ENCODE assay signal across 24 mouse cellular contexts in genomic region chr10:121401005-121401404, GRCm38 (mm10). TPM values are rescaled to one million over a fixed set of nuclear protein-coding genes. Genes with fewer than 3 reads are reported as not detected.
DNase-seq lines count a peak whose midpoint lies in the region; ATAC-seq and TF ChIP-seq lines count a peak whose summit lies in the region.
"Had no signal": no experiment of that assay in that cellular context is flagged by ENCODE, and none has a peak within 500 bp of the region (broad histone marks: within the 10 kb centered on the region; RNA-seq: fewer than 3 reads in every experiment).

No protein-coding gene starts in this region.

- H3K36me3 ChIP-seq in heart, embryonic 14.5 days (ENCODE audit: control insufficient read depth, insufficient read depth, low read length): peaks cover 7% of the 10 kb centered on the region
- peaks cover 6% of the 10 kb centered on the region; the same call in 1 of the 2 replicates for H3K36me3 ChIP-seq in heart, embryonic 12.5 days
- peaks cover 6% of the 10 kb centered on the region for H3K36me3 ChIP-seq in liver, embryonic 12.5 days
- peaks cover 6% of the 10 kb centered on the region; the same call in 1 of the 2 replicates for H3K36me3 ChIP-seq in liver, postnatal 0 days (replicated peaks; ENCODE audit: insufficient read depth, low read length)

- TF ChIP-seq POLR2A in lung, adult 2 months (IDR thresholded peaks at IDR 0.05; ENCODE audit: borderline replicate concordance, extremely low read depth, low read depth, low read length): no peak

- DNase-seq in liver: no peak
- DNase-seq in lung, postnatal 10 days: peak; percentile 54
- no peak for DNase-seq in lung, adult 2 months
- DNase-seq in liver, postnatal 0 days: no peak
- DNase-seq: adrenal gland, postnatal 14 days; cerebellum, adult 11-12 months; cerebellum, adult 9-10 months; cerebellum, postnatal 25 days; forebrain, postnatal 0 days; gastrocnemius, adult 2 months; gastrocnemius, postnatal 25 days; heart, postnatal 10 days had no signal

- H3K9ac ChIP-seq in heart, embryonic 14.5 days (ENCODE audit: low read length): no peak overlapping the region
- no peak overlapping the region for H3K9ac ChIP-seq in heart, embryonic 12.5 days
- H3K9ac ChIP-seq in liver, embryonic 12.5 days: no peak overlapping the region
- H3K9ac ChIP-seq in liver, postnatal 0 days (replicated peaks): no peak overlapping the region
- H3K9ac ChIP-seq: forebrain, embryonic 13.5 days; forebrain, postnatal 0 days; hindbrain, embryonic 12.5 days had no signal

- H3K4me1 ChIP-seq in heart, embryonic 14.5 days (ENCODE audit: control insufficient read depth in 2 of 2, insufficient read depth in 2 of 2, low read length in 2 of 2): peaks cover under 1% of the 10 kb centered on the region in 2 experiments; a peak in 2 of 4 replicates
- peaks cover 7% of the 10 kb centered on the region for H3K4me1 ChIP-seq in heart, embryonic 12.5 days (replicated peaks)
- no peaks in the 10 kb centered on the region for H3K4me1 ChIP-seq in liver, embryonic 12.5 days
- H3K4me1 ChIP-seq in lung, adult 2 months (ENCODE audit: control insufficient read depth, insufficient read depth, low read length): no peaks in the 10 kb centered on the region
- no peaks in the 10 kb centered on the region for H3K4me1 ChIP-seq in liver, postnatal 0 days (ENCODE audit: insufficient read depth)
- H3K4me1 ChIP-seq: forebrain, embryonic 13.5 days; hindbrain, embryonic 12.5 days had no signal

- 68% methylated on average over 7 of the region's 7 CpGs for WGBS in heart, embryonic 14.5 days
- WGBS in heart, embryonic 12.5 days: 63% methylated on average over 7 of the region's 7 CpGs
- 55% methylated on average over 7 of the region's 7 CpGs for WGBS in liver, embryonic 12.5 days (ENCODE audit: insufficient replicate concordance)
- 45% methylated on average over 7 of the region's 7 CpGs for WGBS in lung, adult 2 months
- 65% methylated on average over 7 of the region's 7 CpGs for WGBS in liver, postnatal 0 days (ENCODE audit: insufficient replicate concordance)

- H3K4me3 ChIP-seq in heart, embryonic 14.5 days (ENCODE audit: control insufficient read depth in 1 of 2, insufficient read depth in 1 of 2, low read depth in 1 of 2, low read length in 2 of 2): no peak overlapping the region
- no peak overlapping the region for H3K4me3 ChIP-seq in heart, embryonic 12.5 days
- no peak overlapping the region for H3K4me3 ChIP-seq in liver, embryonic 12.5 days
- H3K4me3 ChIP-seq in lung, adult 2 months (replicated peaks; ENCODE audit: extremely low read depth, low read depth, low read length): no peak overlapping the region
- no peak overlapping the region for H3K4me3 ChIP-seq in liver, postnatal 0 days (ENCODE audit: low read depth, low read length)
- H3K4me3 ChIP-seq: embryonic facial prominence, embryonic 10.5 days; forebrain, embryonic 13.5 days; gastrocnemius, adult 2 months; heart, embryonic 10.5 days; hindbrain, embryonic 12.5 days had no signal

- TF ChIP-seq CTCF in lung, adult 2 months (IDR thresholded peaks at IDR 0.05; ENCODE audit: insufficient read depth, low read length): no peak
- TF ChIP-seq CTCF in liver, postnatal 0 days (IDR thresholded peaks at IDR 0.05; ENCODE audit: low read depth): no peak

- peak; percentile 60; the same call in 1 of the 2 replicates for ATAC-seq in heart, embryonic 14.5 days (ENCODE audit: insufficient number of reproducible peaks, insufficient read depth, low FRiP score, low read depth)
- no peak for ATAC-seq in heart, embryonic 12.5 days (ENCODE audit: insufficient number of reproducible peaks, low FRiP score)
- ATAC-seq in liver, embryonic 12.5 days: peak; percentile 18; the same call in 1 of the 2 replicates
- peak; percentile 17; the same call in 1 of the 2 replicates for ATAC-seq in liver, postnatal 0 days
- ATAC-seq: activated CD4-positive, CD25-positive, alpha-beta regulatory T cell, adult 4 months; forebrain, embryonic 13.5 days; forebrain, postnatal 0 days; hindbrain, embryonic 16.5 days; inflammation-experienced regulatory T-cells, adult 6 months; Patski had no signal

- H3K27me3 ChIP-seq in heart, embryonic 14.5 days (ENCODE audit: control insufficient read depth, insufficient read depth, low read length): no peaks in the 10 kb centered on the region
- no peaks in the 10 kb centered on the region for H3K27me3 ChIP-seq in heart, embryonic 12.5 days (replicated peaks)
- no peaks in the 10 kb centered on the region for H3K27me3 ChIP-seq in liver, embryonic 12.5 days (replicated peaks)
- H3K27me3 ChIP-seq in liver, postnatal 0 days (ENCODE audit: insufficient read depth, low read length): no peaks in the 10 kb centered on the region
- H3K27me3 ChIP-seq: CH12.LX; forebrain, embryonic 13.5 days; hindbrain, embryonic 12.5 days; Patski had no signal

- no peaks in the 10 kb centered on the region for H3K9me3 ChIP-seq in heart, embryonic 14.5 days (ENCODE audit: control insufficient read depth, low read length)
- no peaks in the 10 kb centered on the region for H3K9me3 ChIP-seq in heart, embryonic 12.5 days (replicated peaks)
- H3K9me3 ChIP-seq in liver, embryonic 12.5 days (replicated peaks): no peaks in the 10 kb centered on the region
- H3K9me3 ChIP-seq in liver, postnatal 0 days (ENCODE audit: low read length): no peaks in the 10 kb centered on the region
- H3K9me3 ChIP-seq: embryonic facial prominence, embryonic 10.5 days; forebrain, embryonic 13.5 days; heart, embryonic 10.5 days; hindbrain, embryonic 12.5 days had no signal

- no peak overlapping the region for H3K27ac ChIP-seq in heart, embryonic 14.5 days (replicated peaks in 1 of 2; ENCODE audit: control insufficient read depth in 1 of 2, insufficient read depth in 1 of 2, low read depth in 2 of 2, low read length in 2 of 2)
- H3K27ac ChIP-seq in heart, embryonic 12.5 days (ENCODE audit: poor library complexity, severe bottlenecking): no peak overlapping the region
- no peak overlapping the region for H3K27ac ChIP-seq in liver, embryonic 12.5 days
- no peak overlapping the region for H3K27ac ChIP-seq in liver, postnatal 0 days (ENCODE audit: low read depth)
- H3K27ac ChIP-seq: embryonic facial prominence, embryonic 10.5 days; forebrain, embryonic 13.5 days; gastrocnemius, adult 2 months; heart, embryonic 10.5 days; hindbrain, embryonic 12.5 days had no signal

- no peak overlapping the region for H3K4me2 ChIP-seq in heart, embryonic 14.5 days (ENCODE audit: low read length)
- no peak overlapping the region for H3K4me2 ChIP-seq in heart, embryonic 12.5 days
- no peak overlapping the region for H3K4me2 ChIP-seq in liver, embryonic 12.5 days
- no peak overlapping the region for H3K4me2 ChIP-seq in liver, postnatal 0 days (ENCODE audit: low read depth, low read length)
- H3K4me2 ChIP-seq: forebrain, embryonic 13.5 days; hindbrain, embryonic 12.5 days had no signal

- no peak for TF ChIP-seq EP300 in liver, postnatal 0 days (IDR thresholded peaks at IDR 0.05; ENCODE audit: low read depth)

RNA-seq across cellular contexts. Expression of gene Gns, which starts 36.1 kb away (rescaled TPM):
- polyA plus RNA-seq in heart, embryonic 14.5 days (2014; fragmentation: Nextera tagmentation; extraction: Ambion mirVana): 39.0 and 40.8 TPM in 2 replicates
- 40.2 and 40.3 TPM in 2 replicates for polyA plus RNA-seq in heart, embryonic 12.5 days (2016; fragmentation: Nextera tagmentation; extraction: Ambion mirVana)
- 20.0 and 20.3 TPM in 2 replicates for polyA plus RNA-seq in liver, embryonic 12.5 days (2016; fragmentation: Nextera tagmentation; extraction: Ambion mirVana)
- polyA plus RNA-seq in lung, adult 2 months (2012; rRNA removed): 149 and 280 TPM in 2 replicates
- 27.7 and 28.9 TPM in 2 replicates for polyA plus RNA-seq in liver, postnatal 0 days (2015; fragmentation: Nextera tagmentation; extraction: Ambion mirVana)

RNA-seq across cellular contexts. Expression of gene Tbc1d30, which starts 49.9 kb away (rescaled TPM):
- polyA plus RNA-seq in heart, embryonic 14.5 days (2014; fragmentation: Nextera tagmentation; extraction: Ambion mirVana): 2.1 and 2.4 TPM in 2 replicates
- 1.3 and 1.4 TPM in 2 replicates for polyA plus RNA-seq in heart, embryonic 12.5 days (2016; fragmentation: Nextera tagmentation; extraction: Ambion mirVana)
- polyA plus RNA-seq in liver, embryonic 12.5 days (2016; fragmentation: Nextera tagmentation; extraction: Ambion mirVana): 0.11 and 0.30 TPM in 2 replicates
- polyA plus RNA-seq in lung, adult 2 months (2012; rRNA removed): 11.4 and 14.1 TPM in 2 replicates
- 0.75 and 1.4 TPM in 2 replicates for polyA plus RNA-seq in liver, postnatal 0 days (2015; fragmentation: Nextera tagmentation; extraction: Ambion mirVana)
